Mouse (Mus musculus) forebrain, embryonic 16.5 days (tissue): ENCODE measurements around the gene Syk. TPM values are rescaled to one million over a fixed set of nuclear protein-coding genes. Genes with fewer than 3 reads are reported as not detected.

ENCODE experiments used
- ATAC-seq: fragments of 200-750 bp; cut with Nextera tagmentation; 2 replicates; pipeline ENCODE4 v1.8.0; 2017; ENCODE audit warnings: mild to moderate bottlenecking, moderate library complexity
- H3K27ac ChIP-seq: fragments of 300-500 bp; sonication (generic); 2 replicates; pipeline ENCODE4 v1.5.1; 2014; ENCODE audit warnings: low read length, control low read depth
- H3K27me3 ChIP-seq: fragments of 300-500 bp; sonication (generic); replicated peaks from 2 replicates; pipeline ENCODE4 v1.6.1; 2014; ENCODE audit warnings: low read length; ENCODE audit not compliant: control insufficient read depth, insufficient read depth
- H3K36me3 ChIP-seq: fragments of 300-500 bp; sonication (generic); 2 replicates; pipeline ENCODE4 v1.6.1; 2014; ENCODE audit not compliant: control insufficient read depth, insufficient read depth
- H3K4me1 ChIP-seq: fragments of 300-500 bp; sonication (generic); replicated peaks from 2 replicates; pipeline ENCODE4 v1.6.1; 2014; ENCODE audit warnings: low read length; ENCODE audit not compliant: control insufficient read depth, insufficient read depth
- H3K4me2 ChIP-seq: fragments of 300-500 bp; sonication (generic); 2 replicates; pipeline ENCODE4 v1.6.1; 2014; ENCODE audit warnings: mild to moderate bottlenecking, low read length, control low read depth
- H3K4me3 ChIP-seq: fragments of 300-500 bp; sonication (generic); replicated peaks from 2 replicates; pipeline ENCODE4 v1.5.1; 2014; ENCODE audit warnings: mild to moderate bottlenecking, low read length, control low read depth
- H3K9ac ChIP-seq: fragments of 300-500 bp; sonication (generic); replicated peaks from 2 replicates; pipeline ENCODE4 v1.6.1; 2014; ENCODE audit warnings: low read depth, low read length, control low read depth
- H3K9me3 ChIP-seq: fragments of 300-500 bp; sonication (generic); 2 replicates; pipeline ENCODE4 v1.6.1; 2016; ENCODE audit warnings: low read length; ENCODE audit not compliant: control insufficient read depth
- WGBS: fragments of 180-500 bp; shearing (Covaris S2); extraction: QIAGEN DNeasy Blood & Tissue Kit; methylation state at CpG from one replicate; pipeline ENCODE4 v1.1.7; 2014; 5-methylcytosine and 5-hydroxymethylcytosine counted together
- polyA plus RNA-seq: library from polyadenylated mRNA; unstranded; fragments of >200 nt; fragmentation: Nextera tagmentation; extraction: Ambion mirVana; gene quantifications from 2 replicates; pipeline ENCODE4 v1.2.1, GENCODE M21; 2015

Gene Syk
- polyA plus RNA-seq, 1 experiment from 2014 or later = 1.3 TPM

GRCm38 (mm10) chr13:52605911-52606310 is 22.9 kb downstream of the Syk start:
- H3K9me3 ChIP-seq = no peaks in the 10 kb centered on the region
- no peak overlapping the region for H3K4me2 ChIP-seq
- no peaks in the 10 kb centered on the region for H3K27me3 ChIP-seq
- no peak overlapping the region for H3K4me3 ChIP-seq
- H3K36me3 ChIP-seq = no peaks in the 10 kb centered on the region
- no peak overlapping the region for H3K9ac ChIP-seq
- H3K27ac ChIP-seq = no peak overlapping the region
- no peak for ATAC-seq
- no peaks in the 10 kb centered on the region; the same call in 1 of the 2 replicates for H3K4me1 ChIP-seq
- 72% methylated on average over 4 of the region's 4 CpGs for WGBS

GRCm38 (mm10) chr13:52606656-52607275 is 23.8 kb downstream of the Syk start:
- Histone ChIP-seq H3K9me3 (no peaks in the 10 kb centered on the region), H3K36me3 (no peaks in the 10 kb centered on the region), H3K4me3 (no peak overlapping the region), H3K4me1 (no peaks in the 10 kb centered on the region; the same call in 1 of the 2 replicates), H3K4me2 (no peak overlapping the region), H3K27me3 (no peaks in the 10 kb centered on the region), H3K27ac (no peak overlapping the region), H3K9ac (no peak overlapping the region)
- WGBS = 92% methylated on average over 3 of the region's 3 CpGs
- no peak for ATAC-seq

- no peaks in the 10 kb centered on the region for H3K27me3 ChIP-seq
- H3K9me3 ChIP-seq = no peaks in the 10 kb centered on the region
- 78% methylated on average over 1 of the region's 1 CpGs for WGBS
- no peak overlapping the region for H3K4me2 ChIP-seq
- H3K4me1 ChIP-seq = no peaks in the 10 kb centered on the region; the same call in 1 of the 2 replicates
- no peak for ATAC-seq
- no peak overlapping the region for H3K4me3 ChIP-seq
- no peak overlapping the region for H3K9ac ChIP-seq
- no peaks in the 10 kb centered on the region for H3K36me3 ChIP-seq
- no peak overlapping the region for H3K27ac ChIP-seq
Observed at GRCm38 (mm10) chr13:52607964-52608363, 25.0 kb downstream of the Syk start.

- Histone ChIP-seq H3K9me3 (no peaks in the 10 kb centered on the region), H3K36me3 (no peaks in the 10 kb centered on the region), H3K9ac (no peak overlapping the region), H3K4me2 (no peak overlapping the region), H3K4me3 (no peak overlapping the region), H3K4me1 (no peaks in the 10 kb centered on the region), H3K27me3 (no peaks in the 10 kb centered on the region), H3K27ac (no peak overlapping the region)
- no peak for ATAC-seq
- WGBS = 93% methylated on average over 7 of the region's 7 CpGs
Observed at GRCm38 (mm10) chr13:52610463-52610862, 27.5 kb downstream of the Syk start.

GRCm38 (mm10) chr13:52613266-52613665 is 30.3 kb downstream of the Syk start:
- Histone ChIP-seq H3K4me3 (no peak overlapping the region), H3K4me2 (no peak overlapping the region), H3K27ac (no peak overlapping the region), H3K9me3 (no peaks in the 10 kb centered on the region), H3K27me3 (no peaks in the 10 kb centered on the region), H3K36me3 (no peaks in the 10 kb centered on the region), H3K4me1 (no peaks in the 10 kb centered on the region), H3K9ac (no peak overlapping the region)
- 74% methylated on average over 3 of the region's 3 CpGs for WGBS
- no peak for ATAC-seq

GRCm38 (mm10) chr13:52615085-52615484 is 32.1 kb downstream of the Syk start:
- Histone ChIP-seq H3K4me2 (no peak overlapping the region), H3K27ac (no peak overlapping the region), H3K4me1 (no peaks in the 10 kb centered on the region), H3K9me3 (no peaks in the 10 kb centered on the region), H3K27me3 (no peaks in the 10 kb centered on the region), H3K36me3 (no peaks in the 10 kb centered on the region), H3K4me3 (no peak overlapping the region), H3K9ac (no peak overlapping the region)
- ATAC-seq = no peak
- 82% methylated on average over 4 of the region's 4 CpGs for WGBS

GRCm38 (mm10) chr13:52617096-52617714 is 34.2 kb downstream of the Syk start:
- H3K4me3 ChIP-seq = no peak overlapping the region
- WGBS = 73% methylated on average over 11 of the region's 11 CpGs
- no peak for ATAC-seq

GRCm38 (mm10) chr13:52618592-52618991 is 35.6 kb downstream of the Syk start:
- H3K36me3 ChIP-seq = no peaks in the 10 kb centered on the region
- H3K4me1 ChIP-seq = no peaks in the 10 kb centered on the region
- no peaks in the 10 kb centered on the region for H3K27me3 ChIP-seq
- WGBS = 79% methylated on average over 4 of the region's 4 CpGs
- no peak for ATAC-seq
- H3K4me3 ChIP-seq = no peak overlapping the region
- H3K27ac ChIP-seq = no peak overlapping the region
- H3K4me2 ChIP-seq = no peak overlapping the region
- no peaks in the 10 kb centered on the region for H3K9me3 ChIP-seq
- H3K9ac ChIP-seq = no peak overlapping the region

More at GRCm38 (mm10) chr13:52617096-52617714, 34.2 kb downstream of the Syk start:
- H3K9ac ChIP-seq = no peak overlapping the region
- H3K4me1 ChIP-seq = no peaks in the 10 kb centered on the region
- no peaks in the 10 kb centered on the region for H3K9me3 ChIP-seq
- H3K27ac ChIP-seq = no peak overlapping the region
- no peaks in the 10 kb centered on the region for H3K36me3 ChIP-seq
- H3K4me2 ChIP-seq = no peak overlapping the region
- H3K27me3 ChIP-seq = no peaks in the 10 kb centered on the region

GRCm38 (mm10) chr13:52619482-52619881 is 36.5 kb downstream of the Syk start:
- Histone ChIP-seq H3K9me3 (no peaks in the 10 kb centered on the region), H3K4me2 (no peak overlapping the region), H3K9ac (no peak overlapping the region), H3K27ac (no peak overlapping the region), H3K27me3 (no peaks in the 10 kb centered on the region), H3K4me3 (no peak overlapping the region), H3K4me1 (no peaks in the 10 kb centered on the region), H3K36me3 (no peaks in the 10 kb centered on the region)
- ATAC-seq = no peak
- whole genome bisulfite sequencing = 84% methylated on average over 5 of the region's 5 CpGs
